Mouse (Mus musculus) Patski (cell line): Measurements from ENCODE around the gene Acer2. TPM values are rescaled to one million over a fixed set of nuclear protein-coding genes. Genes with fewer than 3 reads are reported as not detected.
A peak's percentile ranks its signal among the peaks of the same experiment; 100 is the strongest.

Experiments
- ATAC-seq: fragments of 100-300 bp; one replicate; pipeline ENCODE4 v1.8.0; 2021
- CTCF ChIA-PET: fragments of 350-600 bp; sonication (Branson Sonifier 250); formaldehyde crosslinking; loops from one replicate; lab custom pipeline; 2022; ENCODE audit warnings: inconsistent platforms; lab: Charles Lee
- POLR2A ChIA-PET: fragments of 350-600 bp; sonication (Branson Sonifier 250); formaldehyde crosslinking; loops from one replicate; lab custom pipeline; 2022; ENCODE audit warnings: antibody characterized with exemption, inconsistent platforms; lab: Charles Lee
- DNase-seq: peaks from one replicate; pipeline ENCODE4 v3.0.0-alpha.2; 2011; ENCODE audit warnings: low read depth, low spot score
- H3K27me3 ChIP-seq: fragments of 371-371 bp; one replicate; pipeline ENCODE4 v1.5.1; 2021
- CTCF ChIP-seq: fragments of 100-300 bp; IDR thresholded peaks from one replicate; pipeline ENCODE4 v1.5.1; 2021
- in situ Hi-C: fragments of 300-500 bp; cut with MboI; formaldehyde crosslinking; loops from 3 replicates; pipeline ENCODE4 v1.11.1; 2018; ENCODE audit warnings: low pct_unique_long_range_greater_than_20kb, mixed read lengths
- polyA plus RNA-seq: library from polyadenylated mRNA; unstranded; gene quantifications from one replicate; pipeline ENCODE4 v1.2.3, GENCODE M21; 2021

Gene Acer2
- polyA plus RNA-seq, 1 experiment from 2014 or later: not detected

DNA sequence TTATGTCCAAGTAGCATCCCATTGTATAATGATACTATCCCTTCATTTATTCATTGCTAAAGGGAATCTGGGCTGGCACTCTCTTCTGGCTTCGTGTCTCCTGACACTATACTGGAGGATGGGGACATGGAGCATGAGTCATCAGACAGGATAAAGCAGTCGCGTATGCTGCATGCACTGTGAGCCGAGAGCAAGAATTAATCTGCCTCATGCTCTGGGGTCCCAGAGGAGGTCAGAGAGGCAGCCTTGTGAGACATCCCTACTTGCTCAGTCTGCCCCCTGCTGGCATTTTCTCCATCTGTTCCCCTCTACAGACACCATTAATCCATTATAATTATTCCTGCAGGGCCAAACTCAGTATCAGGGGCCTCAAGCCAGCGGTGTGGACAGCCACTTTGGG lies 79.3 kb downstream of the Acer2 start:
- in situ Hi-C loops: no loop called here
- H3K27me3 ChIP-seq: no peaks in the 10 kb centered on the region
- POLR2A ChIA-PET: no interaction called here
- ATAC-seq (no peak), DNase-seq (no peak)
- CTCF ChIA-PET: no interaction called here
- TF ChIP-seq CTCF: no peak

DNA sequence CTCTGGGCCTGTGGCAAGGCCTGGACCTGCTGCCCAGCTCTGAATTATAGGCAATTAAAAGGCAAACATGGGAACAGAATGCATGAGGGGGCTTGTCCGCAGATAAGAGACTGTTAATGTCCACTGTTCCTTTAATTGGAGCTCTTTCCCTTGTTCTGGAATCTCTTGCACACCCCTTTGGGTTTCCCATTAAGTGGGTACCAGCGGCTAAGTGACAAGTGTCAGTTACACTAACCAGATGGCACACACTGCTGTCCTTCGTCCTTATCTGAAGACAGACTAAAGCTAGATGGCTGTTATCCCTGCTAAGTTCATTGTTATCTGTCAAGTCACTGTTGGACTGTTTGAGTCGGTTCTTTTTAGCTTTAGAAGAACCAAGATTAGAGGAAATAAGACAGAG lies 81.3 kb downstream of the Acer2 start:
- ATAC-seq (no peak), DNase-seq (no peak)
- ChIA-PET CTCF (no interaction called here), POLR2A (no interaction called here)
- TF ChIP-seq CTCF: no peak
- no peaks in the 10 kb centered on the region for H3K27me3 ChIP-seq
- in situ Hi-C loops: no loop called here

DNA sequence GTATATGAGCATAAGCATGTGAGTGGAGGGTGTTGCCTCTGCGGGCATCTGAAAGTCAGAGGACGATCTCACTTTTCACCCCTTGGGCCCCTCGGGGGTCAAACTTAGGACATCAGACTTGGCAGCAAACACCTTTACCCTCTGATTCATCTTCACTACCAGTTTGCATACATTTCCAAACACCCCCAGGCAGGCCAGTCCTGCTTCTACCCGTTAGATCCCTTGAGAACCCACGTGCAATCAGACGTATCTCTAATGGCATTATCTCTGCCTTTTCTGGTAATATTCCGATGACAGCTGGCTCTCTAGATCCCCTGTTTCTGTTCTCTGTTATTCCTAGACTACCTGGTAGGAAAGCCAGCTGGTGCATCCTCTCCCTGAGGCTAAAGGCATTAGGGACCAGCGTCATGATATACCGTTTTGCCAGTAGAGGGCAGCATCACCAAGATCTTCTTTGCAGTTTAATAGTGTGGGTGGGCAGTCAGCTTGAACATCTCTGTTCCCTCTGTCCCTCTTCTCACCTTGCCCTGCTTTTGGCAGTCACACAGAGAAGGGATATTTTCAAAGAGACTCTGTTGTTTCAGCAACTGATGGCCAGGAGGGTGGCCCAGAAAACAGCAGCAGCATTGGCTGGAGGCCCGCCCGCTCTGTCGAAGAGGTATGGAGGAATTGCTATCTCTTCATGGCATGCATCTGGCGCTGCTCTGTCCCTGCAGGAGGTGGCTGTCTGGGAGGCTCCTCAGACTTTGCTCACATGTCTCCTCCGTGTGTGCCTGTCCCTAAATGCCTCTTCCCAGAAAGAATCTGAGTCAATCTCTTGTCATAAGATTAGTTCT lies 83.6 kb downstream of the Acer2 start:
- no peak for ATAC-seq
- no peak for DNase-seq
- ChIA-PET POLR2A (no interaction called here), CTCF (interaction anchor here (0.9 to 1.3 kb wide), 2 partner anchors 11 to 13 kb away, joined by 3 read pairs; no protein-coding TSS in a partner anchor)
- H3K27me3 ChIP-seq: no peaks in the 10 kb centered on the region
- TF ChIP-seq CTCF: peak; percentile 63
- in situ Hi-C loops: no loop called here

DNA sequence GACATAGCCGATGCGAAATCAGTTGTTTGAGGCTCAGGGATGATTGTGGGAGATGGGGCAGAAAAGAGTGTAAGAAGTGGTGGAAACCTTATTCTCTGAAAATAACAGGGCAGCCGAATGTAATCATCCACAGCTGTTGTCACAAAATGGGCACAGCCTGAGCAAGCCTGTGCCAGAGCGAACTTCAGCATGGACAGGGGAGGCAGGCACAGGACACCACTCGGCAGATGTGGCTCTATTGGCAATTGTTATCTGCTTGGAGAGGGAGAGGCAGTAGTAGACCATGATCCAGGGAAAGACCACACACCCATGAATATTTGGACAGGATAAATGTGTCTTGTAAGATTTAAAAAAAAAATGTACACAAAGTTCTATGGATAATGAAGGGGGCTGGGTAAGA lies 103.1 kb downstream of the Acer2 start:
- DNase-seq (no peak), ATAC-seq (no peak)
- H3K27me3 ChIP-seq: no peaks in the 10 kb centered on the region
- POLR2A ChIA-PET: no interaction called here
- in situ Hi-C loops: no loop called here
- TF ChIP-seq CTCF: no peak
- CTCF ChIA-PET: no interaction called here

Other genes starting within 250 kb of the Acer2 start
- gene Plin2, start 204.3 kb upstream of the Acer2 start, polyA plus RNA-seq: 104 TPM
- gene Dennd4c, start 125.8 kb upstream of the Acer2 start, polyA plus RNA-seq: 14.4 TPM
- 305 TPM for gene Rps6, start 17.0 kb upstream of the Acer2 start, polyA plus RNA-seq